Mouse (Mus musculus): Measurements from ENCODE around the gene Gm17482. TPM values are rescaled to one million over a fixed set of nuclear protein-coding genes. Genes with fewer than 3 reads are reported as not detected.

Gene Gm17482
- not detected in 2 replicates for polyA plus RNA-seq (2015; fragmentation: Nextera tagmentation; extraction: Ambion mirVana)

DNA sequence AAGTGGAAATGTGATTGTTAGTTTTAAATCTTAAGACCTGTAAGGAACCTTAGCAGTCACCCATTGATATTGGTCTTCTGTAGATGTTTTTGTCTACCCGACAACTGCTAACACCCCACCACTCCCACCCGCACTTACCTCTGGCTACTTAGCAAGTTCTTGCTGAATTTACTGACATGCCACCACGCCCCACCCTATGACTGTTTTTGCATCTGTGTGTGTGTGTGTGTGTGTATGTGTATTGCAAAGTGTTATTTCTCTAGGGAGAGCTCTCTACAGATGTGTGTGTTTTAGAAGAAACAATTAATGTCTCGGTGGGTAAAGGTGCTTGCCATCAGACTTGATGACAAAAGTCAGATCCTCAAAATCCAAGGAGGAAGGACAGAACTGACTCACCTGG lies at the start of gene Gm17482:
Gm17482 (plus strand) TSS at position 301 of the 400 bp plus-strand sequence.
- WGBS = 65% methylated on average over 4 of the region's 4 CpGs
- Histone ChIP-seq H3K27ac (no peak within 1 kb of the TSS), H3K27me3 (no peaks in the 10 kb centered on the region), H3K4me3 (no peak within 1 kb of the TSS), H3K36me3 (ENCODE audit: poor library complexity, severe bottlenecking) (no peaks in the 10 kb centered on the region), H3K9me3 (replicated peaks) (no peaks in the 10 kb centered on the region), H3K9ac (no peak within 1 kb of the TSS), H3K4me1 (no peaks in the 10 kb centered on the region), H3K4me2 (no peak within 1 kb of the TSS)
- ATAC-seq = no peak

DNA sequence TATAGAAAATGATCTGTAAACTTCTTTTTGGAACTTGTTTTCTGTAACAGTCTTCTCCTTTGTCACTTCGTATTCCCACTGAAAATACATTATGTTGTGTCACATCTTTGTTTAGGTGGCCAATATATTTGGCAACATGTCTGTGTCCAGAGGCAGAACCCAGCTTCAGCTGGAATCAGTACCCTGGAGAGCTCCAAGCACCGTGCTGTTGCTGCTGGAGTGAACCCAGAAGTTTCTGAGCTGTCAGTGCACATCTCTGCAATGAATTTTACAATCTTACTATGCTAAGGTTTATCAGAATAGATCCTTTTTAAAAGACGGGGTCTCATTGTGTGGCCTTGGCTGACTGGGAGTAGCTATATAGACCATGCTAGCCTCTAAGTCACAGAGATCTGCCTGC lies 48.3 kb upstream of the Gm17482 start:
- WGBS = 40% methylated on average over 3 of the region's 3 CpGs
- Histone ChIP-seq H3K36me3 (ENCODE audit: poor library complexity, severe bottlenecking) (no peaks in the 10 kb centered on the region), H3K9me3 (replicated peaks) (no peaks in the 10 kb centered on the region), H3K4me3 (no peak overlapping the region), H3K4me1 (peaks cover 3% of the 10 kb centered on the region; the same call in 1 of the 2 replicates), H3K27ac (no peak overlapping the region), H3K9ac (no peak overlapping the region), H3K27me3 (no peaks in the 10 kb centered on the region), H3K4me2 (no peak overlapping the region)
- ATAC-seq = no peak

DNA sequence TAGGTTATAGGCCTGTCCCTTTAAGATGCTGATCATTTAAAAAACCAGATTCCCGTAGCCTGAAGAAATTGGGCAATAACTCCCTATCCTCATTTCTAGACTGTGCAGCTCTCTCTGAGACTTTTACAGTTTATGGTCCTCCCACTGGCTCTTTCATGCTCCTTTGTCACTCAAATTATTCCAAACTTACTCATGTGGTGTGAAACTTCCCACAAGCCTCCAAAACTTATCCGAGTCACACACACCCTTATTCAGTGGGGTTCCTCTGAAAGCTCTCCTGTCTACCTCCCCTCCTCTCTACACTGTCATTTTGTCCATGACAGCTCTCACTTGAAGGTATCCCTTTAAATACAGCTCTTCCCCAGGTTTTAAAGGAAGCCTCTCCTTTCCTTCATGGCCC lies 46.0 kb upstream of the Gm17482 start:
- H3K9ac ChIP-seq = no peak overlapping the region
- no peak overlapping the region for H3K4me3 ChIP-seq
- H3K4me2 ChIP-seq = no peak overlapping the region
- peaks cover 3% of the 10 kb centered on the region; the same call in 1 of the 2 replicates for H3K4me1 ChIP-seq
- H3K36me3 ChIP-seq (ENCODE audit: poor library complexity, severe bottlenecking) = no peaks in the 10 kb centered on the region
- no peaks in the 10 kb centered on the region for H3K9me3 ChIP-seq (replicated peaks)
- no peaks in the 10 kb centered on the region for H3K27me3 ChIP-seq
- WGBS = 78% methylated on average over 2 of the region's 2 CpGs
- no peak overlapping the region for H3K27ac ChIP-seq
- ATAC-seq = no peak

DNA sequence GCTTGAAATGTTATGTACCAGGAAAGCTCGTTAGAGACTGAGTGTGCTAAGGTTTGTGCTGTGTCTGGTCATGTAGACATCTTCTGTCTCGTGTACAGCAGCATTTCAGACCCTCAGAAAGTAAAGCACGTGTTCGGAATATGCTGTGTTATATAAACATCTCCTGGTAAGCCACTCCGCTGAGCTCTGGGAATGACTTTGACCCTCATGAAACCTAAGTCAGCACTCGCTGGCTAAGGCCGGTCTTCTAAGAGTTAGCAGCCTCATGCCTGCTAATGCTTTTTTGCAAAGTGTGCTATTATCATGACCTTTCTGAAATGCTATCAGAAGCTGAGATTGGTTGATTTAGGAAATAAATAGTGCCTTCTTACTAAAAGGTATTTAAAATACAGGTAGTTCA lies 36.0 kb upstream of the Gm17482 start:
- 83% methylated on average over 7 of the region's 7 CpGs for WGBS
- Histone ChIP-seq H3K4me2 (no peak overlapping the region), H3K4me1 (no peaks in the 10 kb centered on the region), H3K27me3 (no peaks in the 10 kb centered on the region), H3K9ac (no peak overlapping the region), H3K9me3 (replicated peaks) (no peaks in the 10 kb centered on the region), H3K36me3 (ENCODE audit: poor library complexity, severe bottlenecking) (no peaks in the 10 kb centered on the region), H3K27ac (no peak overlapping the region), H3K4me3 (no peak overlapping the region)
- ATAC-seq = no peak

DNA sequence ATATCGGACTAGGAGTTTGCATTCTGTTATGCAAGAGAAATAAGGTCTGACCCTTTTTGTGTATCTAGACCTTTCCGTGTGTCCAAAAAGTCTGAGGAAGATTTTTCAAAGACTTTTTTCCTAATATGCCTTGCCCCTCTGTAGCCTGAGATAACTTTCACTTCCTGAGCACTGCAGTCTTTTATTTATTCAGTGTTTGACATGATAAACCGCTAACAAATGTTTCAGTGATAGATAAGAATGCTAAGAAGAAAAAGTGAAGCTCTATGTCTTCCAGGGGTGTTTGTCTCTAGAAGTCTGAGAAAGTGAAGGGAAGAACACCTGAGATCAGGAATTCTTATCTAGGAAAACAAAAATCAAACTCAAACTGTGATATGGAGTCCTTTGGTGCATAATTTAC lies 26.4 kb upstream of the Gm17482 start:
- 90% methylated on average over 3 of the region's 3 CpGs for WGBS
- Histone ChIP-seq H3K4me2 (no peak overlapping the region), H3K27me3 (no peaks in the 10 kb centered on the region), H3K9ac (no peak overlapping the region), H3K36me3 (ENCODE audit: poor library complexity, severe bottlenecking) (no peaks in the 10 kb centered on the region), H3K27ac (no peak overlapping the region), H3K9me3 (replicated peaks) (no peaks in the 10 kb centered on the region), H3K4me1 (no peaks in the 10 kb centered on the region), H3K4me3 (no peak overlapping the region)
- no peak for ATAC-seq

DNA sequence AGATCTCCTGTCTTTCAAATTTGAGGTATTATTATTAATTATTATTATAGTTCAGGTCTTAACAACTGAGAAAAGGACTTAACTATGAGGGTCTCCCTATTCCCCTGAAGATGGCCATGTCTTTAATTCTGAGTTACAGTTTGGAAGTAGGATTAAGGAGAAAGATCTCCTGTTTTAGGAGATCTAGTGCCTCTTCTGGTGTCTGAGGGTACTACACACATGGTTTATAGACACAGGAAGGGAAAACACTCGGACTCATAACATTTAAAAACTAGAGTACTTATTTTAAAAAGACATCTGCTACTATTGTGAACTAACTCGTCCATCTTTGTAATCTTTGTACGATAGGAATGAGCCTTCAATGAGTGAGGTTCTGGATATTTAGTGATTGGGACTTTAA lies 24.1 kb upstream of the Gm17482 start:
- Histone ChIP-seq H3K4me1 (no peaks in the 10 kb centered on the region), H3K4me2 (no peak overlapping the region), H3K27ac (no peak overlapping the region), H3K36me3 (ENCODE audit: poor library complexity, severe bottlenecking) (no peaks in the 10 kb centered on the region), H3K27me3 (no peaks in the 10 kb centered on the region), H3K9ac (no peak overlapping the region), H3K4me3 (no peak overlapping the region), H3K9me3 (replicated peaks) (no peaks in the 10 kb centered on the region)
- 71% methylated on average over 3 of the region's 3 CpGs for WGBS
- no peak for ATAC-seq

DNA sequence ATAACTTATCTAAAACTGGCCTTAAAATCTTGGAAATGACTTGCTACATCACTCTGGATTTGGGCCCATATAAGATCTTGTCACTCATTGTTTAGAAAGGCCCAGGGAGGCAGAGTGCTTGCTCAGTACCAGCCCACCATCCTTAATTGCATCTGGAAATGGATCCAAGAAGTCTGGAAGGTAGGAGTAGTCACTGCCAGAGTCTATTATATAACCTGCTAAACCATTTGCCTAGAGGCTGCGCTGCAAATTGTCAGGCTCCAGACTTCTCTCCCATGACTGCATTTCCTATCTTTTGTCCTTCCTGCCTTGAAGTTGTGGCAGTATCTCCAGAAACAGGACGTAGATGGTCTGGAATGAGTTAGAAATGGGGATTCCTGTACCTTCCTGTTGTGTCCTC lies 17.0 kb upstream of the Gm17482 start:
- Histone ChIP-seq H3K4me2 (no peak overlapping the region), H3K36me3 (ENCODE audit: poor library complexity, severe bottlenecking) (no peaks in the 10 kb centered on the region)
- WGBS = 85% methylated on average over 2 of the region's 2 CpGs

DNA sequence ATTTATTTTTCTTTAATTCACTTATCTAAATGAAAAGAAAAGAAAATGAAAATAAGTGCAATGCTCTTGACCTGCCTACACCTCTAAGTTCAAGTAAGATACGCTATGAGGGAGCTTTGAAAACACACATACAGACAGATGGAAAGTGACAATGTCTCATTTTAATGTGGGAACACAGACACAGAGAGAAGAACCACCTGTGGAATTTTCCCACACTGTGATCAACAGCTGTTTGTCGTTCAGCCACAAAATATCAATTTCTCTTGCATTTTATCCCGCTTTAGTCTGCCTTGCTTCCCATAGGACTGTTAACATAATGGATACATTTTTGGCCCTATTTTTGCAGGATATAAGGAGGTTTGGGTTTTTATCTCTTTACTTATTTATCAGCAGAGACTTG lies 16.3 kb upstream of the Gm17482 start:
- no peaks in the 10 kb centered on the region for H3K27me3 ChIP-seq
- no peaks in the 10 kb centered on the region for H3K36me3 ChIP-seq (ENCODE audit: poor library complexity, severe bottlenecking)
- no peaks in the 10 kb centered on the region for H3K9me3 ChIP-seq (replicated peaks)
- H3K4me2 ChIP-seq = no peak overlapping the region
- H3K9ac ChIP-seq = no peak overlapping the region
- ATAC-seq = no peak
- H3K27ac ChIP-seq = no peak overlapping the region
- WGBS = 93% methylated on average over 3 of the region's 3 CpGs
- H3K4me3 ChIP-seq = no peak overlapping the region
- H3K4me1 ChIP-seq = no peaks in the 10 kb centered on the region

More for the DNA sequence above, 17.0 kb upstream of the Gm17482 start:
- H3K9me3 ChIP-seq (replicated peaks) = no peaks in the 10 kb centered on the region
- no peak overlapping the region for H3K9ac ChIP-seq
- no peaks in the 10 kb centered on the region for H3K4me1 ChIP-seq
- no peak overlapping the region for H3K4me3 ChIP-seq
- no peaks in the 10 kb centered on the region for H3K27me3 ChIP-seq
- ATAC-seq = no peak
- no peak overlapping the region for H3K27ac ChIP-seq

DNA sequence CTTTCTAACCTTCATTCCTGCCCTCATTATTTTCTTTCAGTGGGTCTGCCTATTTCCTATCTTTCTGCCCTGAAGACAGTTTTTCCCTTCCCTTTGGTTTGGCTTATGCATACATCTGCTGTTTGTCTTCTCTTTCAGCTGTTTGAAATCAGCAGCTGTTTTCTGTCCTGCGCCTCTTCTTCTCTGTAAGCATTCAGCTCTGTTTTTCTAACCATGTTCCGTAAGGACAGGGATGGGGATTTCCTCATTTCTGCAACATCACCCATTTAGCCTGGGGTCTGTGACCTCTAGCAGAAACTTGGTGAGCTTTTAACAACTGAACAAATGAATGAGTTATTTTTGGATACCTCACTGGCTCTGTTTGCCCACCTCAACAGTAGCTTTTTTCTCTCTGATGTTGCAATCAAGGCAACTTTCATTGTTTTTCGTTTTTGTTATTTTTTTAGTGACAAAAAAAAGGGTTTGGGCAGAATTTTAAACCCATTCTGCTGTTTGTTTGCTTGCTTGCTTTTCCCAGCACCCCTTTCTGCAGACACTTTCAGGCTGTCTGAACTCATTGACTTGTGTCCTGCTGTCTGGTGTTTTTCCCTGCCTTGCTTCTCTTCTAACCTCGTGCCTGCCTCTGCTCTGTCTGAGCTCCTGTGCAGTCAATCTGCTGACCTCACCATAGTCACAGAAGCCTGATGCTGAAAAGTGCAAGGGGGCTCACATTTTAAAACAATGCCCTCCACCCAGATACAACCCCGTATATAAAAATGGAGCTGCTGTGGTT lies 14.8 kb upstream of the Gm17482 start:
- no peak overlapping the region for H3K4me2 ChIP-seq
- H3K4me3 ChIP-seq = no peak overlapping the region
- H3K9me3 ChIP-seq (replicated peaks) = no peaks in the 10 kb centered on the region
- no peak overlapping the region for H3K27ac ChIP-seq
- no peak for ATAC-seq
- WGBS = 76% methylated on average over 5 of the region's 5 CpGs
- H3K27me3 ChIP-seq = no peaks in the 10 kb centered on the region
- no peak overlapping the region for H3K9ac ChIP-seq
- H3K4me1 ChIP-seq = no peaks in the 10 kb centered on the region
- H3K36me3 ChIP-seq (ENCODE audit: poor library complexity, severe bottlenecking) = no peaks in the 10 kb centered on the region

DNA sequence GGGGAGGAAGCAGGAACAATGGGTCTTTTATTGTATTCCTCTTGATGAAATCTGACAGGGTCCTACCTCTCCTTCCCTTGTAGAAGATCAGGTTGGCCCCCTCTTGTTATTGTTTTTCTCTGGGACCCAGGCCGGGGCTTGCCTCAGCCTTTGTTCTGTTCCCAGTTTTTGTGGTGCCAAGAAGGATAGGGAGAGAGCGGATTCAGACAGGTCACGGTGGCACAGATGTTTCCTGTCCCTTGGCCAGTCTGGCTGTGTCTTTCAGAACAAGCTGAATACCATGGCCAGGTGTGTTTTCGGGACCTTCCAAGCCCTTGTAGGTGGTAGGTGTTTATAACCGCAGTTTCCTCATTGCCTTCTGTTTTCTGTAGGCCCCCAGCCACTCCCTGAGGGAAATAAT lies 14.0 kb upstream of the Gm17482 start:
- no peaks in the 10 kb centered on the region for H3K36me3 ChIP-seq (ENCODE audit: poor library complexity, severe bottlenecking)
- H3K27me3 ChIP-seq = no peaks in the 10 kb centered on the region
- no peak for ATAC-seq
- 62% methylated on average over 5 of the region's 5 CpGs for WGBS
- no peak overlapping the region for H3K9ac ChIP-seq
- H3K4me1 ChIP-seq = no peaks in the 10 kb centered on the region
- no peaks in the 10 kb centered on the region for H3K9me3 ChIP-seq (replicated peaks)
- H3K4me3 ChIP-seq = no peak overlapping the region
- H3K27ac ChIP-seq = no peak overlapping the region
- no peak overlapping the region for H3K4me2 ChIP-seq

DNA sequence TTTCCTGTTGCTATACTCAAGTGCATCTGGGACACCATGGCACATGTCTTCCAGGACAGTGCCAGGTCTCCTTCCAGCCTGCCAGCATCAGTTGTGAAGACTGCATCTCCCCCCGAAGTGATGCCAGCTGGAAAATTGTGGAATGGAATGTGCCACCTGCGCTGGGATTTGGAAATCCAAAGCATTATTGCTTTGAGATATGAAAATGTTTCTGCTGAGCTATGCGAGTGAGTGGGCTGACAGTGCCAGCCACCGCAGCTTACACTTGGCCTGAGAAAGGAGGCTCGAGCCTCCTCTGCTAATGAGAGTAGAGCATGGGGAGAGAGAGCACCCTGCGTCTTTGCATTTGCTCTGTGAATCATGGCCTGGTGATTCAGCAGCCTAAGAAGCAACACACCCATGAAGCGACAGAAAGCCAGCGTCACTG lies 5.9 kb upstream of the Gm17482 start:
- Histone ChIP-seq H3K36me3 (ENCODE audit: poor library complexity, severe bottlenecking) (no peaks in the 10 kb centered on the region), H3K4me3 (no peak overlapping the region), H3K4me2 (no peak overlapping the region), H3K27me3 (no peaks in the 10 kb centered on the region), H3K9me3 (replicated peaks) (no peaks in the 10 kb centered on the region), H3K27ac (no peak overlapping the region), H3K9ac (no peak overlapping the region), H3K4me1 (no peaks in the 10 kb centered on the region)
- 80% methylated on average over 8 of the region's 8 CpGs for WGBS
- ATAC-seq = no peak

DNA sequence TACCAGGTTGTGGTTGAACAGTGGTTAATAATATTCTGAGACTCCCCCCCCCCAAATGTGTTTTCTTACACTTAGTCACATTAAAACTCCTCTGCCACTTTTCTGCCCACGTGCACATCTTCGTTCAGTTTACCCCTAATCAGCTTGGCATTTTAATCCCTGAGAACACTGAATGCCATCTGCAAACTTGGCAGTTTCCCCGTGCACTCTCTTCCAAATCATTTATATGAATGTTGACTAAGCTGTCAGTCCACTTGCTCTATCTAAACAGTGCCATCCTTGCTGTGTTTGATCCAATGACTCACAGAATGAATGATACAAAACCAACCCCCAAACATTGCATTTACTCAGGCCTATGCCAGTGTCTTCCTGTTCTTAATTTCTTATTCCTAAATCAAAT lies 1.6 kb upstream of the Gm17482 start:
- Histone ChIP-seq H3K36me3 (ENCODE audit: poor library complexity, severe bottlenecking) (no peaks in the 10 kb centered on the region), H3K9me3 (replicated peaks) (no peaks in the 10 kb centered on the region), H3K4me3 (no peak overlapping the region), H3K27me3 (no peaks in the 10 kb centered on the region), H3K9ac (no peak overlapping the region), H3K4me1 (no peaks in the 10 kb centered on the region), H3K27ac (no peak overlapping the region), H3K4me2 (no peak overlapping the region)
- ATAC-seq = peak; percentile 43; the same call in 1 of the 2 replicates
- 42% methylated on average over 3 of the region's 3 CpGs for WGBS

DNA sequence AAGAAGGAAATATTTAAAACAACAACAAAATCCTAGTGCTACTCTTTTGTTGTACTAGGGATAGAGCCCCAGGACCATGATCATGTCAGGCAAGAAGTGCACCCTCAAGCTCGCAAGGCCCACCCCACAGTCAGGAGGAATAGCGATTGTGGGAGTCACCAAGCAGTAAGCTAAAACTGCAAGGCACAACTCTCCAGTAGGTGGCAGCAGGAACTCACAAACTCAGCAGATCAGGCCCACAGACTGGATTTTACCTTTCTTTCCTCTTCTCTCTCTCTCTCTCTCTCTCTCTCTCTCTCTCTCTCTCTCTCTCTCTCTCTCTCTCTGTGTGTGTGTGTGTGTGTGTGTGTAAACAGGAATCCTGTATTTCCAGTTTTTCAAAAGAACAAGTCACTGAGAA lies 386 bp downstream of the Gm17482 start:
- H3K9me3 ChIP-seq (replicated peaks) = no peaks in the 10 kb centered on the region
- H3K4me2 ChIP-seq = no peak overlapping the region
- no peak overlapping the region for H3K27ac ChIP-seq
- H3K4me3 ChIP-seq = no peak overlapping the region
- no peaks in the 10 kb centered on the region for H3K27me3 ChIP-seq
- peak; percentile 81 for ATAC-seq
- no peaks in the 10 kb centered on the region for H3K4me1 ChIP-seq
- H3K36me3 ChIP-seq (ENCODE audit: poor library complexity, severe bottlenecking) = no peaks in the 10 kb centered on the region
- WGBS = 9% methylated on average over 2 of the region's 2 CpGs
- H3K9ac ChIP-seq = no peak overlapping the region

Measured in forebrain, embryonic 13.5 days (tissue).